Mouse (Mus musculus): ENCODE measurements at regions not wholly inside any gene's neighbourhood (a gene's known extent, or its start where the extent isn't known, plus 50 kb on each side); places are given as distances from the start of the nearest gene placed in this dataset.
"Not testable (repeated sequence)": the region's sequence is repeated elsewhere in the genome, so short reads cannot be mapped to it uniquely, and the experiment has no call there.

- DNase-seq = no peak
Measured at GRCm38 (mm10) chrX:104931153-104931706, 74.2 kb upstream of the Magee2 start.

GRCm38 (mm10) chrX:104951587-104951986, 94.5 kb upstream of the Magee2 start:
- no peak for DNase-seq

GRCm38 (mm10) chrX:104952809-104953208, 95.7 kb upstream of the Magee2 start:
- not testable (repeated sequence) for DNase-seq

- DNase-seq = not testable (repeated sequence)
Measured at GRCm38 (mm10) chrX:104953391-104953790, 96.3 kb upstream of the Magee2 start.

GRCm38 (mm10) chrX:104978432-104978831, 101.1 kb upstream of the Pbdc1 start:
- no peak for DNase-seq

GRCm38 (mm10) chrX:105003260-105003659, 76.3 kb upstream of the Pbdc1 start:
- no peak for DNase-seq

GRCm38 (mm10) chrX:105006445-105006844, 73.1 kb upstream of the Pbdc1 start:
- DNase-seq = peak; percentile 1

Measured in cerebellum, adult 11-12 months (tissue).